Mouse (Mus musculus): Measurements from ENCODE around the gene Ces2g.

Ces2g gene

DNA sequence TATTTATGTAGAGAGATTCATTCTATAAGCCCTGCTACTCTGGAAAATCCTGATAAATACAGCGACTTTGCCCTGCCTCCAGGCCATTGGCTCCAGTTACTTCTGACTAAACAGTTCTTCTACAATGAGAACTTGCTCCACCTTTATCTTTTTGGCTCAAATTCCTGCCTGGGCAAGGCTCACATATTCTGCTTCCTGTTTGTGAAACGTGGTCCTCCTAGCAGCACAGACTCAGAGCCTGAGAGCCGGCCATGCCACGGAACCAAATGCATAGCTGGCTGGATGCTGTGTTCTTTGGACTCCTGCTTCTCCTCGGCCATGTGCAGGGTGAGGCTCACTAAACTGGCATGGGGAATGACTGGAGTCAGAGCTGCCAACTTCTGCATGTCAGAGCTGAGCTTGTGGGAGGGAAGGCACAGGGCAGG, at the start of gene Ces2g:
Ces2g (plus strand) TSS at position 182 of the 425 bp plus-strand sequence.
- no peak for ATAC-seq (ENCODE audit: low TSS enrichment)

DNA sequence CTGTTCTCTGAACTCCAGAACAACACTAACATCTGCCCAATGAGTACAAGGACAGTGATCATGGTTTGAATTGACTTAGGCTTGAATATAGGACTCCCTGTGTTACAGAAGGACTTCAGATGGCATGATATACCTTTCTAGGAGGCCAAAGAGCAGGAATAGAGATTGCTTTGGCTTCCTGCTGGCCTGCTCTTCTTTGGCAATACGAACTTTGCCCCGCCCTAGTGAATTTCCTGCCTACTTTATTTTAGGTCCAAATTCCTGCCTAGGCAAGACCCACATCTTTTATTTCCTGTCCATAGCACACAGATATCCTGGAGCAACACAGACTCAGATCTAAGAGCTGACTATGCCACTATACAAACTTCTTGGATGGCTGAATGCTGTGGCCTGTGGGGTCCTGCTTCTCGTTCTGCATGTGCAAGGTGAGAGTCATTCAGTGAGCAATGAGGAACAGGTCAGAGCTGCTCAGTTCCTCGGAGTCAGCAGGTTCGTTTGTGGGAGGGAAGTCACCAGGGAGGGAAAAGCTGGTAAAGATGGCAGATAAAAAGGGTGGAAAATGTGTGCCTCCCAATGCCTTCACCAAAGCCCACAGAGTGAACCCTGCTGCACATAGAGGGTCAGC, 35.4 kb upstream of the Ces2g start, which contains the start of gene Ces2e:
Ces2e (plus strand) TSS at position 289 of the 625 bp plus-strand sequence.
- ATAC-seq (ENCODE audit: low TSS enrichment), result no peak

DNA sequence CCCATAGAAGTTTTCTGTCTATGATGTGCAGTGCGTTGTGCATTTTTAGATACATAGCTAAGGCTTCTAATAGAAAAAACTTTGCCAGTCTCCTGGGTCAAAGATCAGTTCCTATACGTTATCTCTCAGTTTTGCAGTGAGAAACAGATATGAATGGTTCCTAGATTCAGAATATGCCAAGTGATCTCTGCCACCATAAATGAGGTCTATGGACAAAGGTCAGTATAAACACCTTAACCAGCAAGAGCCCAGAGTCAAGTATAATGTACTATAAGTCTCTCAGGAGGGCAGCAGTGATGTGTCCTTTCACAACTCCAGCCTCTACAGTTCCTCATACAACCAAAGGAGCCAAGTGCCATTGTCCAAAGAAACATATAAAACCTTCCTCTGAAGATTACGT, 34.2 kb upstream of the Ces2g start:
- no peak for ATAC-seq (ENCODE audit: low TSS enrichment)

DNA sequence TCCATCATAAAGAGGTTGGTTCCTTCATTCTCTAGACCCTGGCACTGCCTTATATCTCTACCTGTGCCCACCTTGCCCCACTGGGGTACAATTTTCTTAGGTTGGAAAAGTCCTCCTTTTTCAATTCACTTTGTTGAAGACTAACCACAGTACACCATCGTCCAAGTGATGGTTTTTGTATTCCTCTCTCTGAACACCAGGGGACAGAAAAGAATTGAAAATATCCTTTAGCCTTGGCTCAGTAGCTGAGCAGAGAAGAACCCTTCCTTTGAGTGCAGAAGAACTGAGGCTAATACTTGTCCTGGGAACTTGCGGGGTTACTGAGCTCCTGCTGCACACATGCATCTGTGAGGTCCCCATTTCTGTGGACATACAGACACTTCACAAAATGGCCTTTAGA, 16.9 kb upstream of the Ces2g start:
- ATAC-seq (ENCODE audit: low TSS enrichment), result no peak

DNA sequence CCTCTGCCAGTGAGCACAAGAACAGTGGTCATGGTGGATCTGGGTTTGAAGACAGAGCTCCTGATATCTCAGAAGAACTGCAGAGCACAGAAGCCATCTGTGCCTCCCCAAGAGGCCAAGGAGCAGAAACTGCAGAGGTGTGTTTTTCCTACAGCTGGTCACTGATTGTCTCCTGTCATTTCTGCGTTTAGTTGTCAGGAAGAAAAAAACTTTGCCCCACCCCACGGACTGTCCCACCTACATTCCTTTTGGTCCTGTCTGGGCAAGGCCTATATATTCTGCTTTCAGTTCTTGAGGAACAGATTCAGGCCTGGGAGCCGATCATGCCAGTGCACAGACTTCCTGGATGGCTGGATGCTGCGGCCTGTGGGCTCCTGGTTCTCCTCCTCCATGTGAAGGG, 14.5 kb upstream of the Ces2g start, which contains the start of gene Ces2f:
Ces2f (plus strand) TSS at position 301 of the 400 bp plus-strand sequence.
- no peak for ATAC-seq (ENCODE audit: low TSS enrichment)

DNA sequence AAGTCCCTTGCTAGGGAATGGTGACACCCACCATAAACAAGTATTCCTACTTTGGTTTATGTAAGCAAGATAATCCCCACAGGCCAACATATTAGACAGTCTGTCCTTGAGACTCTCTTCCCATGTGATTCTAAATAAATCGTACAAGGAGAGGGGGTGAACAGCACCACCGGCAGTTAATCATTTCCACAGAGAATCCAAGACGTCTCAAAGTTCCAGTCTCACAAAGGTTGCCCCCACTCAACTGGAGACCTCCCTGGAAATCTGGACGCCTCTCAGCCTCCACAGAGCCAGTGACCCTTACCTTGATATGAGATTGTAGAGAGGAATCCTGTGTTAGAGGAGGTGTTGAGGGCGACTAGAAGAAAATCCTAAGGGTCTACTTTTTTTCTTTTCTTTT, 12.5 kb upstream of the Ces2g start:
- no peak for ATAC-seq (ENCODE audit: low TSS enrichment)

DNA sequence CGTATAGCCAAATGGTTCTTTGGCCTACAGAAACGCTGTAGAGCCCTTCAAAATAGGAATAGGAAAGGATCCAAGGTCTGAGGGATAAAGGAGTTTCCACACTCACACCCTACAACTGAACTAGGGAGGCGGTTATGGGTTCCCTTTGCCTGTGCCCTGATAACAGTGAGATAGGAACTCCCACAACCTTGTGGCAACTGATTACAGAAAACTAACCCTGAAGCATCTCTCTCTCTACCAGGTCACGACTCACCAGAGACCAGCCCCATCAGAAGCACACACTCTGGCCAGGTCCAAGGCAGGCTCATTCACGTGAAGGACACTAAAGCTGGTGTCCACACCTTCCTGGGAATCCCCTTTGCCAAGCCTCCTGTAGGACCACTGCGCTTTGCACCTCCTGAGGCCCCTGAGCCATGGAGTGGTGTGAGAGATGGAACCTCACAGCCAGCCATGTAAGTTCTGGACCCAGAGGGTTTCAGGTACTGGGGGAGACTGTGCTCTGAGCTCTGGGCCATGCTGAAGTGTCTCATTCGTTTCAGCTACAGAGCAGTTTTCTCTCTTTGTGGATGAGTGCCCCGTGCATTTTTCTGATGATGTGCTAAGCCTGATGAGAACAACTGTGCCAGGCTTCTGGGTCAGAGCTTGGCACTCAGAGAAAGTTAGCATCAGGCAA, 847 bp downstream of the Ces2g start:
- ATAC-seq (ENCODE audit: low TSS enrichment), result no peak

DNA sequence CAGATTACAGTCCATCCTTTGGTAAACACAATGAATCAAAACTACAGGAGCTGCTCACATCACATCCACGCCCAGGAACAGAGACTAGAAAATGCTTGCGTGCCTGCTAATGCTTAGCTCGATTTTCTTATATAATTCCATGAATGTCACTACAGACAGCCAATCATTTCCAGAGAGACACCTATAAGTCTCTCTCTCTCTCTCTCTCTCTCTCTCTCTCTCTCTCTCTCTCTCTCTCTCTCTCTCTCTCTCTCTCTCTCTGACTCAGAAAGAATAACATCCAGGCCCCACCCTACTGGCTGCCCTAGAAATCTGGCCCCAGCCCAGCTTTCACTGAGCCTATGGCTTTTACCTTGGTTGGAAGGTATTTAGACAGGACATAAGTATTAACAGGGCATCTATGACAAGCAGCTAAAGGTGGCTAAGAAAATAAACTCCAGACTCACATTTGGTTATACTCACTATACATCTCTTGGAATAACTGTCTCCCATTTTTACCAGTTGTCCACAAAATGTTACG, 1.9 kb downstream of the Ces2g start:
- ATAC-seq (ENCODE audit: low TSS enrichment), result no peak

DNA sequence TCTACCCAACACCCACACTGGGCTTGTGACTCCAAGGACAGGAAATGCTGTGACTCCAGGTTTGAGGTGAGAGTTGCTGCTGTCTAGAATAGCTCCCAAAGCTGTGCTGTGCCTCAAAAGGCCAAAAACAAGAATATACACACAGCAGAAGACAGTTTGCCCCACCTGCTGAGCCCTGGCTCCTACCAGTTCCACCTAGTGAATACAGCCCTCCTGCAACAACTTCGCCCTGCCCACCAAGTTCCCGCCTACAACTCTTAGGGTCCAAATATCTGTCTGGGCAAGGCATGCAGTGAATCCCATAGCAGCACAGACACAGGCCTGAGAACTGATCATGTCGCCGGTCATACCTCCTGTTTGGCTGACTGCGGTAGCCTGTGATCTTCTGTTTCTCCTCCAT, 22.6 kb downstream of the Ces2g start:
- ATAC-seq (ENCODE audit: low TSS enrichment), result no peak

DNA sequence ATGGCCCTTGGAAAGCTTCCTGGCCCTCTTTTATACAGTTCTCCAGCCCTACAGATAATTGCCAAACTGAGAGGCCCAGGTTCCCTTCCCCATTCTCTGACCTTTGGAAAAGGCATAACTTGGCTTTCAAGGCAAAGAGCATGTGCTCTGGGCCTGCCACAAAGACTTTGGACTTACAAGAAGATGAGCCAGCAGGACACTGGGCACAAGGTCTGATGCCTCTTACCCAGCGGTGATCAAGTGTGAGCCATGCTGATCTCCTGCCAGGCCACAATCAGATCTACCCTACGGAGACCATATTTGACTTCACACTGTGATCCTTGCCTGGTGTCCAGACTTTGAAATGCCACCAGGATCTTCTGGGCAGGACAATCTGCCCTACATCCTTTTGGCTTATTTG, 23.4 kb downstream of the Ces2g start:
- ATAC-seq (ENCODE audit: low TSS enrichment), result no peak

DNA sequence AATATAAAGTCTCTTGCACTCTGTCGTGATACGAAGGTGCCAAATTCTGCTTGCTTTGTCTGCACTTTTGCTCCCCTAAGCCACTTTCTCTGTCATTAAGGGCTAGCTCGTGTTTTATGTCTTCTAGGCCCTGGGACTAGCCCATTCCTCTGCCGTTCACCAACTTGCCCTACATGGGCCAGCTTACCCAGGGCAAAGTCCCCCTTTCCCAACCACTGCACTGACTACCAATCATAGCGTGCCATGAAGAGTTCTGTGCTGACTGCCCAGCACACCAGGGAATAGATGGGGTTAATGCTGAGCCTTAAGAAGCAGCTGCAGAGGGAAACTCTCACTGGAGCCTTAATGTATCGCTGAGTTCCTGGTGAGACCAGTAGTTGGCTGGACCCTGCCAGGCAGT, 36.7 kb downstream of the Ces2g start:
- no peak for ATAC-seq (ENCODE audit: low TSS enrichment)

DNA sequence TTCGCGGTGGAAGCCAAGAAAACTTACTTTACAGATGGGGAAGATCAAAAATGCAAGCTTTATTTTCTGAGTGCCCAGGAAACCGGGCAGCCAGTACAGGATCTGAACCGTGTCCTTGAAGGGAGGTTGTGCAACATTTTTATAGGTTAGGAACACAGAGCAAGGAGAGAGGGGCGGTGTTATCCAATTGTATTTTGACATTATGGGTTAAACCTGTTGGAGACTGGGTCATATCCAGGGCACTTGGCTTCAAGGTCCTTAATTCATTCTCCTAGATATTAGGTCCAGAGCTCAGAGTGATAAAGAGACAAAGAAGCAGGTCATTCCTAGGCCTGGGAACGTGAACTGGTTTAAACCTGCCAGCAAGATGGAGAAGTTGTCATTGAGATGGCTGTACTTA, 37.7 kb downstream of the Ces2g start:
- no peak for ATAC-seq (ENCODE audit: low TSS enrichment)

DNA sequence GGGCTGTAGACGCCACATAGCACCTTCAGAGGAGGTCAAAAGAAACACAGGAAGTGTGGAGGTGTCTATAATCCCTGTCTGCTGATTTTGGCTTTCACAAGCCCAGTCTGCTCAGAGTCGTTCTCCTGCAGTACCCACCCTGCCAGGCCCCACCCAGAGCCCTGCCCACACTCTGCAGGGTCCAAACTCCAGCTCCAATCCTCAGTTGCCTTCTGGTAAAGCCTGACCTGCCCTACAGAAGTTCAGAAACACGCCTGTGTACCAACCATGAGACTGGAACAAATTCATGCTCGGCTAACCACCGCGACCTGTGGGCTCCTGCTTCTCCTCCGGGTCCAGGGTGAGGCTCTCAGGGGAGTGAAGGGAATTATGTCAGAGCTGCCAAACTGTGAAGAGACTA, 39.1 kb downstream of the Ces2g start, which contains the start of gene Ces2h:
Ces2h (plus strand) TSS at position 268 of the 400 bp plus-strand sequence.
- ATAC-seq (ENCODE audit: low TSS enrichment), result no peak

DNA sequence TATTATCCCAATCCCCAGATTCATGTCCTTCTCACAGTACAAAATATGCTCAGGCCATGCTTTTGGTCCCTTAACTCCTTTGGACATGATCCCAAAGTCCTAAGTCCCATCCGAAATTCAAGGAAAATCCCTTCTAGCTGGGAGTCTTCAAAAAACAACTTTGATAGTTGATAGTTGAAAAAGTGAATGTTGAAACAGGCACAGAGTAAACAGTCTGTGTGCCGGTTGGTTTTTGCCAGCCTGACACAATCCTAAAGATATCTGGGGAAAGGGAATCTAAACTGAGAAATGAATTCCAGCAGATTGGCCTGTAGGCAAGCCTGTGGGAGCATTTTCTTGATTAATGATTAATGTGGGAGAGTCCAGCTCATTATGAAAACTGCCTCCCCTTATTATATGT, 48.5 kb downstream of the Ces2g start:
- ATAC-seq (ENCODE audit: low TSS enrichment), result no peak

DNA sequence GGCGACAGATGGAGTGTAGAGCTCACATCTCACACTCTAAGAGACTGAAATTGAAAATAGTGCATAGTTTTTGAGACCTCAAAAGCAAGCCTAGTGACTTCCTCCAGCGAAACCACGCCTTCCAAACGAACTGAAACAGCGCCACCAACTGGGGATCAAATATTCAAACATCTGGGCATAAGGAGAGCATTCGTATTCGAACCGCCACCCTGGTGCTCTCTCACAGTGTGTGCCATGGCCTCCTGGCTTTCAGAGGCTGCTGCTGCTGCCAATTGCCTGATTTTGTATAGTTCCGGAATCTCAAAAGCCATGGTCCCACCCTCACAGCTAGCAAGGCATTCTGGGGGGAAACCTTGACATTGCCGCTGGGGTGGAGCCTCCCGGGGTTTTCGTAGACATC, 49.6 kb downstream of the Ces2g start:
- no peak for ATAC-seq (ENCODE audit: low TSS enrichment)

DNA sequence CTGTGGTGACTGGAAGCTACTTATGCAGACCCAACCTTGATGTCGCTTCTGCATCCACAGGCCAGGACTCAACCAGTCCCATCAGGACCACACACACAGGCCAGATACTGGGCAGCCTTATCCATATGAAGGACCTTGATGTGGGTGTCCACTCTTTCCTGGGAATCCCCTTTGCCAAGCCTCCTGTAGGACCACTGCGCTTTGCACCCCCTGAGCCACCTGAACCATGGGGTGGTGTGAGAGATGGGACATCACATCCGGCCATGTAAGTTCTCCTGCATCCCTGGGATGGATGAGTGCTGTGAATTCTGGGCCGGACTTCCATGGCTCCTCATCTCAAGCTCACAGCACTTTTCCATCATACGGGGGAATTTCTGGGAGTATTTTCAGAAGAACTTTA, 52.9 kb downstream of the Ces2g start:
- ATAC-seq (ENCODE audit: low TSS enrichment), result no peak
